Mouse (Mus musculus): Measurements from ENCODE around the gene Gm17651.

- TF ChIP-seq CTCF (IDR thresholded peaks at IDR 0.05; ENCODE audit: low read depth, low read length) (no peak), POLR2A (IDR thresholded peaks at IDR 0.05; ENCODE audit: borderline replicate concordance, low read depth, low read length) (no peak)
Observed at GRCm38 (mm10) chr3:97696866-97697265, 22.4 kb upstream of the Gm17651 start.

Data from bone marrow macrophage, adult 2 months (primary cell).